In genomic region chr6:144297846-144298245, GRCm38 (mm10) we compare ENCODE assay signal across 21 mouse cellular contexts.
"Had no signal": no experiment of that assay in that cellular context is flagged by ENCODE, and none has a peak within 500 bp of the region (broad histone marks: within the 10 kb centered on the region; RNA-seq: fewer than 3 reads in every experiment).

No protein-coding gene starts in this region.

- H3K4me1 ChIP-seq: liver, embryonic 12.5 days; liver, embryonic 15.5 days; midbrain, embryonic 15.5 days had no signal

- H3K4me3 ChIP-seq: limb, embryonic 10.5 days; limb, embryonic 13.5 days; liver, embryonic 12.5 days; liver, embryonic 15.5 days; midbrain, embryonic 12.5 days; midbrain, embryonic 15.5 days; myocyte; neural tube, embryonic 13.5 days had no signal

- H3K27ac ChIP-seq: limb, embryonic 13.5 days; liver, embryonic 12.5 days; liver, embryonic 15.5 days; midbrain, embryonic 12.5 days; midbrain, embryonic 15.5 days; neural tube, embryonic 13.5 days had no signal

- DNase-seq: kidney, adult 18-20 months; kidney, adult 9 months; kidney, postnatal 14 days; kidney, postnatal 4 days; layer of hippocampus, adult 9-11 months; liver; lung, adult 18-20 months; lung, postnatal 4 days; retina, postnatal 1 day; right cerebral cortex, postnatal 25 days; spleen, adult 18-20 months; thymus, adult 18-20 months; thymus, postnatal 36 days had no signal

- H3K27me3 ChIP-seq: liver, embryonic 12.5 days; liver, embryonic 15.5 days; midbrain, embryonic 12.5 days; midbrain, embryonic 15.5 days; neural tube, embryonic 13.5 days had no signal

- H3K36me3 ChIP-seq: limb, embryonic 10.5 days; limb, embryonic 13.5 days; liver, embryonic 12.5 days; liver, embryonic 15.5 days; midbrain, embryonic 12.5 days; midbrain, embryonic 15.5 days; neural tube, embryonic 13.5 days had no signal

- H3K9me3 ChIP-seq: liver, embryonic 15.5 days had no signal
